Mouse (Mus musculus) yolk sac, embryonic 10.5 days (tissue): ENCODE results near the gene Nek5.

Experiments used
- DNase-seq: peaks from one replicate; pipeline ENCODE4 v3.0.0-alpha.2; 2017; ENCODE audit warnings: low spot score

Gene Nek5

GRCm38 (mm10) chr8:22089226-22089625 is 35.6 kb downstream of the Nek5 start:
- no peak for DNase-seq

- no peak for DNase-seq
These were observed 45.4 kb downstream of the Nek5 start for GRCm38 (mm10) chr8:22079313-22080007.

DNA sequence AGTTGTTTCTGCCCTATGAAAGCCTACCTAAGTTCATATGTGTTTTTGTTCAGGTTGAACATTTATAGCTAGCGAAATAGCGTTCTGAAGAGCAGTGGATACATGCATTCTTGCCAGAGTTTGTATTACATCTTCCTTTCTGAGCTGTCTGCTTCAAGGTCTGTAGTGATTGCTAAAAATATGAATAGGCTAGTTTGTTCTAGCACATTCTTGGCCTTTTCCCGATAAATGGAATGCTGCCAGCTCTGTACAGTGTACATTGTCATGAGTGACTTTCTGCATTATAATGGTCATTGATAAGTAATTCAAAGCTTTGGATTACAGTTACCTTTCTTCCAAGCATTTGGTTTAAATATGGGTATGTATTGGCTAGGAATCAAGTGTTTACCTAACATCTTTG is 63.7 kb downstream of the Nek5 start:
- DNase-seq, result no peak

- peak; percentile 97 for DNase-seq
These were observed 64.4 kb downstream of the Nek5 start, which contains the start of gene Alg11 for GRCm38 (mm10) chr8:22060446-22060889. TSS of gene Alg11 (plus strand) at chr8:22060721.

- DNase-seq, result no peak
These were observed 64.9 kb downstream of the Nek5 start, which contains the start of gene Atp7b for GRCm38 (mm10) chr8:22059821-22060445. TSS of gene Atp7b (minus strand) at chr8:22060305.

DNA sequence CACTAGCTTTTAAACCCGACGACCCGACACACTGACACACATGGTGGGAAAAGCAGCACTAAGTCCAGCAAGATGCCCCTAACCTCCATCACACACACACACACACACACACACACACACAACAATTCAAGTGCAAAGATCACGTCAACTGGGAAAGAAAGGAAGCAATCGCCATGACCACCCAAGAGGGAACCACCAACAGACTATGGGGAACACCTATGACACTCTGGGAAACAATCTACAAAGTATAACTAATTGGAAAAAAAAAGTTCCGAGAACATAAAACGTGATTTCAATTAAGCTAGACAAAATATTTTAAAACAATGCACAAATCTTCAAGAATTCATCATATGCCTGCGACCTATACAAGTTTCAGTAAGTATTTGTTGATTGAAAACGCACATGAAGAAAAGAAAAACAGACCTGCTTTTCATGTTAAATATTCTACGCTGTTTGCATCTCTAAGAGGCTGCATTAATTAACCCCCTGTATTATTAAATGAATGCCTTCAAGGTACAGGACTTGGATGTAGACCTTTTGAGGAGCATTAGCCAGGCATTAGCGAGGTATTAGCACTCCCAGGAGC is 65.6 kb downstream of the Nek5 start:
- no peak for DNase-seq

- DNase-seq, result no peak
These were observed 66.5 kb downstream of the Nek5 start for GRCm38 (mm10) chr8:22058368-22058767.

DNA sequence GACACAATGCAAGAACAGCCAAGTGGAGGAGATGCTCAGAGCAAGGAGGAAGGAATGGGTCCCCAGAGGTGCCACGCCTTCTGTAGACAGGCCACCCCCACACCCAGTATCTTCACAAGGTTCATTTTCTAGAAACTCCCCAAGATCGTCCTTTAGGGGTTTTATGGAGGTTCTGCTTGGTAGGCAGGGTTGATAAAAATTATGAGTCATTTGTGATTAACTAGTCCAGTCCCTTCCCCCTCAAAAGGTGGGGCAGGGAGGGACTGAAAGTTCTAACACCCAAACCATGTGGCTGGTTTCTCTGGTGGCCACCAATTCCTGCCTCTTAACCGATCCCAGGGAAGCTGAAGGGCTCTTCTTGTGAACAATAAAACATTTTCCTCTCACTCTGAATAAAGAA is 68.0 kb downstream of the Nek5 start:
- no peak for DNase-seq

DNA sequence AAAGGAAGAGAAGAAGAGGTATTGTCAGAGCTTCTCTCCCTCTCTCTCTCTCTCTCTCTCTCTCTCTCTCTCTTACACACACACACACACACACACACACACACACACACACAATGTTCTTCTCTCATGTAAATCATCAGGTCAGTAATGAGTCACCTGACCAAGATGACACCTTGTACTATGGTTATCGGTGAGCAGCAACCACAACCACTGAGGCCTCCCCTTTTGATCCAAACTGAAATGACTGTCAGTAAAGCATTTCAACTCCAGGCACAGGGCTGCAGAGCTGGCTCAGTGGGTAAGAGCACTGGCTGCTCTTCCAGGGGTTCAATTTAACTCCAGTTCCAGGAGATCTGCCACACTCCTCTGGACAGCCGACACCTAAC is 69.4 kb downstream of the Nek5 start:
- DNase-seq, result no peak

DNA sequence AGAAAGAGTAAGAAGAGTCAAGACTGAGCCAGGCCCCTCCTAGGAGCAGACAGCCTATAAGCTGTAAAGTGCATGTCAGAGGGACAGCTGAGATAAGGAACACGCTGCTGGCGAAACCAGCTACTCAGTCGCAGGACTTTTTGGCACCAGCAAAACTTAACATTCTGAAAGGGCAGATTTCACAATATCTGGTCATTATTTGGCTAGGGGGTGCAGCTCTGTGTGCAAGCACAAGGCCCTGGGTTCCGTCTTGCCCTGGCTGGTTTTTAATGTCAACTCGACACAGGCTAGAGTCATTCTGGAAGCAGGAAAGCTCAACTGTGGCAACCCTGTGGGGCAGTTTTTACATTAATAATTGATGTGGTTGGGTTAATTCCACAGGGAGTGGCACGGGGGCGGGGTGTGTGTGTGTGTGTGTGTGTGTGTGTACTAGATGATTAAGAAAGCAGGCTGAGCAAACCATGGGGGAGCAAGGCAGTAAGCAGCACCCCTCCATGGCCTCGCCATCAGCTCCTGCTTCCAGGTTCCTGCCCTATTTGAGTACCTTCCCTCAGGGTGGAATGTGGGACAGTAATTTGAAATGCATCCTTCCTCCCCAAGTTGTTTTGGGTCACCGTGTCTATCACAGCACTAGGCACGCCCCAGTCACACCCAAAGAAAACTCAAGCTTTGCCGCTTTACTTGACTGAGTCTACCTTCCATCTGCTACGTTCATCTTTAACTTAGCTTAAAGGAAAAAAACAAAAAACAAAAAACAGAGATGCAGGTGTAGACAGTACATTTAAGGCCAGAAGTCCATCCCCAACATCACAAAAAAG is 70.0 kb downstream of the Nek5 start:
- DNase-seq, result peak; percentile 68

DNA sequence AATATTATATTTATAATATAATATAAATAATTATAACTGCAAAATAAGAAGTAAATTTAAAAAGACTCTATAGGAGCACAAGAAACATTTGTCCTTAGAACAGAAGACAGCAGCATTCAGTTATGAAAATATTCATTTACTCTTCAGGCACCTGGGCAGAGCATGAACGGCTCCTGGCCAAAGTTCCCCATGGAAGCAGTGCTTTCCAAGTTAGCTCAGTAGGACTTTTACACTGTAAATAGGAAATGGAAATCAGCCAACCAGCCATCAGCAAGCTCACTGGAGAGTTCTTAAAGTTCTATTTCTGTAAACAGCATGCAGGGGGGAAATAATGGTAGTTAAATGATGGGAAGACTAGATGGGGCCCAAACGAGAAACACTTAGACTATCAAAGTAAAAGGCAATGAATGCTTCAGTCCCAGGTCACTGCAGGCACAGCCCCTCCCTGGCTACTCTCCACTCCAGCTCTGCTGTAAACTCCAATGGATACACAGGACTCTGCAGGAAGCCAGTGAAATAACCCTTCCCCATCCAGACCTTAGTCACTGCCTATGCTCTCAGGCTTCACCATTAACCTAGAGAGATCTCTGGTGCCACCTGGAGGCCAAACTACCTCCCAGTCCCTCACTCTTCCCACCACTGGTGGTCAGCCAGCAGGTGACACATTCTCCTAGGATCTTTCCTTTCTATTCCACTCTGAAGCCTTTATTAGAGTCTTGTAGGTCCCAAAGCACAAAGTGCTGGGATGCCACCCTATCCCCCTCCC is 77.0 kb downstream of the Nek5 start:
- peak; percentile 66 for DNase-seq

DNA sequence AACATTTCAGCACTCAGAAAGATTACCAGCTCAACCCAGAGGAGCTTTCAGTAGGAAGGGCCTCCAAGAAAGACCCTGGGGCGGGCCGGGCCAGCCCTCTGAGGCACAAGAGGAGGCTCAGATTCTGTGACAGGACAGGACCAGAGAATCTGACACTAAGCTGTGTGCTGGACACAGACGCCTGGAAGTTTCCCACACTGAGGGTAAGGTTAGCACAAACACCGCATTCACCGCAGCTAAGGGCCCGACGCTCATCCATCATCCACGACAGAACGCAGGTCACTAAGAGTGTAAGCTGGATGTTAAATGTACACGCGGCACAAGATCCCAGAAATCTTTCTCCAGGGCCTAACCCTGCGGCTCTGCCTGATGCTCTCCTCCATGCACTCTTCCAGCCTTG is 81.1 kb downstream of the Nek5 start:
- no peak for DNase-seq

- DNase-seq, result peak; percentile 55
These were observed 82.3 kb downstream of the Nek5 start for GRCm38 (mm10) chr8:22042515-22042914.

GRCm38 (mm10) chr8:22040153-22040509 is 84.7 kb downstream of the Nek5 start:
- no peak for DNase-seq

GRCm38 (mm10) chr8:22039468-22040152 is 85.2 kb downstream of the Nek5 start:
- peak; percentile 83 for DNase-seq

DNA sequence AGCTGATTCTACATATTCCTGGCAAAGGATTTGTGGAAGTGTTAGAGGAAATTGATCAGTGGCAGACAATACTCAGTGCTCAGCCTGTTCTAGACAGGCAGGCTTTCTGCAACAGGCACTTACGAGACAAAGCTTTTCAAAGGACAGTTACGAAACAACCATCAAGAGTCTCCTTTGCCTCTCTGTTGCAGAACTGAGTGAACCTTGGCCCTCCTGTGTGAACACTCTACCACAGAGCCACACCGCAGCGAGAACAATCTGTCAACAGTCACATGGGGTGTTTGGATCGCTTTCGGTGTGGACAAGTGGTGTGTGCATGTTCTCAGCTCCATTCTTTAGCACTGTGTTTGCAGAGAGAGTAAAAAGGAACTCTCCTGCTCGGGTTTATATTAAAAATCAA is 87.8 kb downstream of the Nek5 start:
- peak; percentile 77 for DNase-seq

GRCm38 (mm10) chr8:22036137-22036536 is 88.7 kb downstream of the Nek5 start:
- no peak for DNase-seq

DNA sequence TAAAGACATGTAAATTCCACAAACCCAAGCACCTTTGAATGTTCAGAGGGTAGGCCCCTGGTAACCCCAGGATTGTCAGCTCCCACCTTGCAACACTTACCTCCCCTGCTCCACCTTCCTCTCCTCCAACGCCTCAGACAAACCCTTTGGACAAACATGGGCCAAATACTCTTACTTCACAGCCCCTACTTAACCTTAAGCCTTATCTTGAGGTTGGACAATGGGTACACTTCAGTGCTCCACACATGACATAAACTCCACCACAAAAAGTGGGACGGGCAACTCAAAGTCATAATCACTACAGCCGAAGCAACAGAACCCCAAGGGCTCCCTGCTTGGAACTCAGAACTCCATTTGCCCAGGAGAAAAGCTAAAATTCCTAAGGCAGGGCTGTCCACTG is 93.9 kb downstream of the Nek5 start:
- DNase-seq, result no peak

DNA sequence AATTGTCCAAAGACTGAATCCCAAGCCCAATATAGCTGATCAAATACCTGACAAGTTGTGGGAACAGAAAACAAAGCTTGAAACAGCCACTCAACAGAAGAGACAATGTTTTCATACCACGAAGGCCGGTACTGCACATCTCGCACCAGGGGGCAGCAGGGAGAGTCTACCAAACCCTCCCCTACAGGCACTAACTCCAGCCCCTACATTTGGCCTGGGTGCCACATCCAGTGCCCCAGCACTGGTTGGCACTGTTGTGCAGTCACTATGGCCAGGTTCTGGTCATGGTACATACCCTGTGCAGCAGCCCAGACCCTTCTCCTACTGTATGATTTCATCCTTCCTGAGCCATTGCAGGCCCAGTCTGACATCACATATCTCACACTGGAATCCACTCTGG is 95.9 kb downstream of the Nek5 start:
- DNase-seq, result no peak

DNA sequence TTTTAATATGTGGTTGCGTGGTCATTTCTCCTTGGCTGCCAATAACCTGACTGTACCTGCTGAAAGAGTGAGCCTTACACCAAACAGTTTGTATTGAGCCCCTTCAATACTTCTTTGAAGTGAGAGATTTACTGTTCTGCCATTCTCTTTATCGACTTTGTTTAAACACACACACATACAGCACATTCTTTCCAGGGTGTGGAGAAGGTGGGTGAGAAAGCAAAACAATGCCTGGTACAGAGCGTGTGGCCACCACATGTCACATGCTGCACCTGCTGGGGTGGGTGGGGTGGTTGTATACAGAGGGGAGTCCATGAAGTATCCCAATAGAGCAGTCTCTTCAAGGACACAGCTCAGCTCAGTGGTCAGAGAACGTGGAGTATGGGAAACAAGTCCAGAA is 99.6 kb downstream of the Nek5 start:
- no peak for DNase-seq
